29 mouse cellular contexts compared by ENCODE assay signal in the genomic region with DNA sequence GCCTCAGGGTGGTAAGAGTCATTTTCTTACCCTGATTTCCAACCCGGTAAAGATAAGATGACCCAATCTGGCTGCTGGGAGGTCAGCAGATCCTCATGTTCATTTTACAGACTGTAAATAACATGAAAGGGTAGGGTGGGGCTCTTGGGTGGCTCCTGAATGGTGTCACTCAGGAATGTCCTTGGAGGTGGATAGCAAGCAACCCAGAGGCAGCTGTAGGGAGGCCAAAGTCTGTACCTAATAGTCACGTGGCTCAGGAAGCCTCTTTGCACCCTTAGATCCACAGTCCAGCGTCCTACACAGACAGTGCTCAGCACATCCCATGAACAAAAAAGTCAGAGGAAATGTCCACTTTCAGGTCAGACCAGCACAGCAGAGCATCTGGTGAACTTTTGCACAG. TPM values are rescaled to one million over a fixed set of nuclear protein-coding genes. Genes with fewer than 3 reads are reported as not detected.
DNase-seq lines count a peak whose midpoint lies in the region; ATAC-seq and TF ChIP-seq lines count a peak whose summit lies in the region.
"Had no signal": no experiment of that assay in that cellular context is flagged by ENCODE, and none has a peak within 500 bp of the region (broad histone marks: within the 10 kb centered on the region; RNA-seq: fewer than 3 reads in every experiment).

No protein-coding gene starts in this region.

- no peak overlapping the region for H3K4me2 ChIP-seq in intestine, embryonic 14.5 days (ENCODE audit: low read length)
- no peak overlapping the region for H3K4me2 ChIP-seq in intestine, postnatal 0 days (replicated peaks; ENCODE audit: low read depth)
- H3K4me2 ChIP-seq in intestine, embryonic 16.5 days (ENCODE audit: low read depth, low read length) = no peak overlapping the region
- H3K4me2 ChIP-seq: embryonic facial prominence, embryonic 12.5 days; forebrain, embryonic 13.5 days had no signal

- no peak for ATAC-seq in intestine, embryonic 14.5 days (replicated peaks; ENCODE audit: low FRiP score, low TSS enrichment, low read depth)
- no peak for ATAC-seq in intestine, postnatal 0 days
- peak; percentile 65; the same call in 1 of the 2 replicates for ATAC-seq in intestine, embryonic 16.5 days
- ATAC-seq: CD4-positive, CD25-positive, alpha-beta regulatory T cell, adult 4 months; forebrain, embryonic 13.5 days; forebrain, embryonic 16.5 days; Patski had no signal

- DNase-seq in intestine, embryonic 14.5 days (ENCODE audit: low spot score) = peak; percentile 46
- DNase-seq in ZHBTc4 (ENCODE audit: low read depth, low spot score) = peak; percentile 22
- no peak for DNase-seq in cerebellum, postnatal 4 days (ENCODE audit: low spot score in 2 of 2)
- no peak for DNase-seq in heart, postnatal 10 days
- DNase-seq: adrenal gland, adult 2 months; adrenal gland, postnatal 10 days; adrenal gland, postnatal 25 days; B cell, adult 2 months; cerebellum, adult 11 months; cerebellum, adult 18-20 months; cerebellum, adult 8-10 months; cerebellum, adult 9-11 months; cerebellum, postnatal 14 days; cerebellum, postnatal 36 days had no signal

- H3K4me3 ChIP-seq in intestine, embryonic 14.5 days (ENCODE audit: low read depth, low read length) = no peak overlapping the region
- no peak overlapping the region for H3K4me3 ChIP-seq in intestine, postnatal 0 days (ENCODE audit: low read depth, low read length)
- no peak overlapping the region for H3K4me3 ChIP-seq in intestine, embryonic 16.5 days (ENCODE audit: low read length)
- H3K4me3 ChIP-seq: embryonic facial prominence, embryonic 10.5 days; embryonic facial prominence, embryonic 12.5 days; forebrain, embryonic 13.5 days had no signal

- H3K27ac ChIP-seq in intestine, embryonic 14.5 days (ENCODE audit: low read depth) = no peak overlapping the region
- H3K27ac ChIP-seq in intestine, postnatal 0 days (ENCODE audit: low read depth, low read length) = no peak overlapping the region
- no peak overlapping the region for H3K27ac ChIP-seq in intestine, embryonic 16.5 days (ENCODE audit: low read length)
- H3K27ac ChIP-seq: embryonic facial prominence, embryonic 10.5 days; embryonic facial prominence, embryonic 12.5 days; forebrain, embryonic 13.5 days had no signal

- no peaks in the 10 kb centered on the region for H3K27me3 ChIP-seq in intestine, embryonic 14.5 days (replicated peaks; ENCODE audit: control insufficient read depth, insufficient read depth, low read length)
- no peaks in the 10 kb centered on the region for H3K27me3 ChIP-seq in intestine, postnatal 0 days (replicated peaks; ENCODE audit: control insufficient read depth, insufficient read depth, low read length)
- no peaks in the 10 kb centered on the region for H3K27me3 ChIP-seq in intestine, embryonic 16.5 days (replicated peaks; ENCODE audit: control insufficient read depth, insufficient read depth, low read length)
- H3K27me3 ChIP-seq: embryonic facial prominence, embryonic 12.5 days; forebrain, embryonic 13.5 days had no signal

- H3K4me1 ChIP-seq in intestine, embryonic 14.5 days (replicated peaks; ENCODE audit: control insufficient read depth, insufficient read depth, low read length) = no peaks in the 10 kb centered on the region
- H3K4me1 ChIP-seq in intestine, postnatal 0 days (replicated peaks; ENCODE audit: control insufficient read depth, insufficient read depth, low read length) = no peaks in the 10 kb centered on the region
- no peaks in the 10 kb centered on the region for H3K4me1 ChIP-seq in intestine, embryonic 16.5 days (ENCODE audit: control insufficient read depth, insufficient read depth, low read length)
- H3K4me1 ChIP-seq: embryonic facial prominence, embryonic 10.5 days; embryonic facial prominence, embryonic 12.5 days; forebrain, embryonic 13.5 days had no signal

- no peaks in the 10 kb centered on the region for H3K9me3 ChIP-seq in intestine, embryonic 14.5 days (ENCODE audit: control insufficient read depth, low read length)
- H3K9me3 ChIP-seq in intestine, postnatal 0 days (ENCODE audit: control insufficient read depth) = no peaks in the 10 kb centered on the region
- H3K9me3 ChIP-seq in intestine, embryonic 16.5 days (ENCODE audit: control insufficient read depth, low read length) = no peaks in the 10 kb centered on the region
- H3K9me3 ChIP-seq: embryonic facial prominence, embryonic 10.5 days; embryonic facial prominence, embryonic 12.5 days; forebrain, embryonic 13.5 days; G1E had no signal

- 85% methylated on average over 3 of the region's 3 CpGs for WGBS in intestine, embryonic 14.5 days
- WGBS in intestine, postnatal 0 days = 57% methylated on average over 3 of the region's 3 CpGs
- 65% methylated on average over 3 of the region's 3 CpGs for WGBS in intestine, embryonic 16.5 days

- intact Hi-C loops in heart, postnatal 10 days (cut with DNase I) = no loop called here

- no peaks in the 10 kb centered on the region for H3K36me3 ChIP-seq in intestine, embryonic 14.5 days (ENCODE audit: control insufficient read depth, insufficient read depth, low read length)
- no peaks in the 10 kb centered on the region for H3K36me3 ChIP-seq in intestine, postnatal 0 days (ENCODE audit: control insufficient read depth, insufficient read depth)
- H3K36me3 ChIP-seq in intestine, embryonic 16.5 days (ENCODE audit: control insufficient read depth, insufficient read depth, low read length) = no peaks in the 10 kb centered on the region
- H3K36me3 ChIP-seq: embryonic facial prominence, embryonic 10.5 days; embryonic facial prominence, embryonic 12.5 days; G1E had no signal

- no peak for TF ChIP-seq CTCF in intestine, postnatal 0 days (IDR thresholded peaks at IDR 0.05; ENCODE audit: low read depth)

- no peak overlapping the region for H3K9ac ChIP-seq in intestine, embryonic 14.5 days (ENCODE audit: low read length)
- no peak overlapping the region for H3K9ac ChIP-seq in intestine, postnatal 0 days (ENCODE audit: low read depth, low read length)
- no peak overlapping the region for H3K9ac ChIP-seq in intestine, embryonic 16.5 days (ENCODE audit: low read depth, low read length)
- H3K9ac ChIP-seq: embryonic facial prominence, embryonic 12.5 days; forebrain, embryonic 13.5 days had no signal

RNA-seq across cellular contexts. Expression of gene Olfr1411, which starts 1.8 kb away (rescaled TPM):
- polyA plus RNA-seq in intestine, embryonic 14.5 days (2014; fragmentation: Nextera tagmentation; extraction: Ambion mirVana) = not detected in 2 replicates
- polyA plus RNA-seq in intestine, postnatal 0 days (2015; fragmentation: Nextera tagmentation; extraction: Ambion mirVana) = not detected in 2 replicates
- polyA plus RNA-seq in intestine, embryonic 16.5 days (2015; fragmentation: Nextera tagmentation; extraction: Ambion mirVana) = not detected in 2 replicates
- total RNA-seq in heart, postnatal 10 days (2021) = not detected
- total RNA-seq: adrenal gland, adult 2 months; adrenal gland, postnatal 10 days; adrenal gland, postnatal 25 days; adrenal gland, postnatal 4 days; CH12.LX; G1E had no signal
- polyA plus RNA-seq: adrenal gland, adult 2 months; brain, embryonic 14.5 days; CD4-positive, CD25-positive, alpha-beta regulatory T cell, adult 4 months; cortical plate, adult 2 months; embryonic facial prominence, embryonic 10.5 days; embryonic facial prominence, embryonic 12.5 days; embryonic facial prominence, embryonic 14.5 days; forebrain, embryonic 11.5 days; forebrain, embryonic 13.5 days; forebrain, embryonic 16.5 days; G1E; Patski had no signal

RNA-seq across cellular contexts. Expression of gene Olfr1410, which starts 9.6 kb away (rescaled TPM):
- polyA plus RNA-seq in intestine, embryonic 14.5 days (2014; fragmentation: Nextera tagmentation; extraction: Ambion mirVana) = not detected in 2 replicates
- not detected in 2 replicates for polyA plus RNA-seq in intestine, postnatal 0 days (2015; fragmentation: Nextera tagmentation; extraction: Ambion mirVana)
- polyA plus RNA-seq in intestine, embryonic 16.5 days (2015; fragmentation: Nextera tagmentation; extraction: Ambion mirVana) = not detected in 2 replicates
- not detected for total RNA-seq in heart, postnatal 10 days (2021)
- total RNA-seq: adrenal gland, adult 2 months; adrenal gland, postnatal 10 days; adrenal gland, postnatal 25 days; adrenal gland, postnatal 4 days had no signal
- polyA plus RNA-seq: adrenal gland, adult 2 months; brain, embryonic 14.5 days; CD4-positive, CD25-positive, alpha-beta regulatory T cell, adult 4 months; cortical plate, adult 2 months; embryonic facial prominence, embryonic 10.5 days; embryonic facial prominence, embryonic 12.5 days; embryonic facial prominence, embryonic 14.5 days; forebrain, embryonic 11.5 days; forebrain, embryonic 13.5 days; forebrain, embryonic 16.5 days; G1E; Patski had no signal

RNA-seq across cellular contexts. Expression of gene Olfr1412, which starts 10.4 kb away (rescaled TPM):
- not detected in 2 replicates for polyA plus RNA-seq in intestine, embryonic 14.5 days (2014; fragmentation: Nextera tagmentation; extraction: Ambion mirVana)
- not detected in 2 replicates for polyA plus RNA-seq in intestine, postnatal 0 days (2015; fragmentation: Nextera tagmentation; extraction: Ambion mirVana)
- polyA plus RNA-seq in intestine, embryonic 16.5 days (2015; fragmentation: Nextera tagmentation; extraction: Ambion mirVana) = not detected in 2 replicates
- not detected for total RNA-seq in heart, postnatal 10 days (2021)
- total RNA-seq: adrenal gland, adult 2 months; adrenal gland, postnatal 10 days; adrenal gland, postnatal 25 days; adrenal gland, postnatal 4 days; CH12.LX had no signal
- polyA plus RNA-seq: adrenal gland, adult 2 months; brain, embryonic 14.5 days; CD4-positive, CD25-positive, alpha-beta regulatory T cell, adult 4 months; cortical plate, adult 2 months; embryonic facial prominence, embryonic 10.5 days; embryonic facial prominence, embryonic 12.5 days; embryonic facial prominence, embryonic 14.5 days; forebrain, embryonic 11.5 days; forebrain, embryonic 13.5 days; forebrain, embryonic 16.5 days; G1E; Patski had no signal

RNA-seq across cellular contexts. Expression of gene Olfr12, which starts 21.6 kb away (rescaled TPM):
- not detected in 2 replicates for polyA plus RNA-seq in intestine, embryonic 14.5 days (2014; fragmentation: Nextera tagmentation; extraction: Ambion mirVana)
- not detected in 2 replicates for polyA plus RNA-seq in intestine, postnatal 0 days (2015; fragmentation: Nextera tagmentation; extraction: Ambion mirVana)
- polyA plus RNA-seq in intestine, embryonic 16.5 days (2015; fragmentation: Nextera tagmentation; extraction: Ambion mirVana) = not detected in 2 replicates
- not detected for total RNA-seq in heart, postnatal 10 days (2021)
- total RNA-seq: adrenal gland, adult 2 months; adrenal gland, postnatal 10 days; adrenal gland, postnatal 25 days; adrenal gland, postnatal 4 days had no signal
- polyA plus RNA-seq: adrenal gland, adult 2 months; brain, embryonic 14.5 days; CD4-positive, CD25-positive, alpha-beta regulatory T cell, adult 4 months; cortical plate, adult 2 months; embryonic facial prominence, embryonic 10.5 days; embryonic facial prominence, embryonic 12.5 days; forebrain, embryonic 11.5 days; forebrain, embryonic 13.5 days; forebrain, embryonic 16.5 days; G1E; Patski had no signal

RNA-seq across cellular contexts. Expression of gene Olfr1413, which starts 24.9 kb away (rescaled TPM):
- not detected in 2 replicates for polyA plus RNA-seq in intestine, embryonic 14.5 days (2014; fragmentation: Nextera tagmentation; extraction: Ambion mirVana)
- polyA plus RNA-seq in intestine, postnatal 0 days (2015; fragmentation: Nextera tagmentation; extraction: Ambion mirVana) = not detected in 2 replicates
- not detected in 2 replicates for polyA plus RNA-seq in intestine, embryonic 16.5 days (2015; fragmentation: Nextera tagmentation; extraction: Ambion mirVana)
- not detected for total RNA-seq in heart, postnatal 10 days (2021)
- total RNA-seq: adrenal gland, adult 2 months; adrenal gland, postnatal 10 days; adrenal gland, postnatal 25 days; adrenal gland, postnatal 4 days; CH12.LX; G1E had no signal
- polyA plus RNA-seq: adrenal gland, adult 2 months; brain, embryonic 14.5 days; CD4-positive, CD25-positive, alpha-beta regulatory T cell, adult 4 months; cortical plate, adult 2 months; embryonic facial prominence, embryonic 10.5 days; embryonic facial prominence, embryonic 12.5 days; embryonic facial prominence, embryonic 14.5 days; forebrain, embryonic 11.5 days; forebrain, embryonic 13.5 days; forebrain, embryonic 16.5 days; G1E; Patski had no signal

Comparison
In these comparisons a context has a peak if more than half of its experiments do, and no peak if none do; other contexts are left out.
1. DNase-seq: peak in intestine, embryonic 14.5 days (single experiment) and ZHBTc4 (single experiment); none in cerebellum, postnatal 4 days (0 of 2) and heart, postnatal 10 days (0 of 2).